Mouse (Mus musculus) liver, postnatal 0 days (tissue): ENCODE results near the gene Mfsd12.

ENCODE experiments used
- CTCF ChIP-seq: sonication (generic); IDR thresholded peaks from 2 replicates; pipeline ENCODE4 v1.5.1; 2016; ENCODE audit warnings: antibody characterized with exemption, low read depth
- EP300 ChIP-seq: IDR thresholded peaks from 2 replicates; pipeline ENCODE4 v1.6.1; 2016; ENCODE audit warnings: antibody characterized with exemption, low read depth, mild to moderate bottlenecking

DNA sequence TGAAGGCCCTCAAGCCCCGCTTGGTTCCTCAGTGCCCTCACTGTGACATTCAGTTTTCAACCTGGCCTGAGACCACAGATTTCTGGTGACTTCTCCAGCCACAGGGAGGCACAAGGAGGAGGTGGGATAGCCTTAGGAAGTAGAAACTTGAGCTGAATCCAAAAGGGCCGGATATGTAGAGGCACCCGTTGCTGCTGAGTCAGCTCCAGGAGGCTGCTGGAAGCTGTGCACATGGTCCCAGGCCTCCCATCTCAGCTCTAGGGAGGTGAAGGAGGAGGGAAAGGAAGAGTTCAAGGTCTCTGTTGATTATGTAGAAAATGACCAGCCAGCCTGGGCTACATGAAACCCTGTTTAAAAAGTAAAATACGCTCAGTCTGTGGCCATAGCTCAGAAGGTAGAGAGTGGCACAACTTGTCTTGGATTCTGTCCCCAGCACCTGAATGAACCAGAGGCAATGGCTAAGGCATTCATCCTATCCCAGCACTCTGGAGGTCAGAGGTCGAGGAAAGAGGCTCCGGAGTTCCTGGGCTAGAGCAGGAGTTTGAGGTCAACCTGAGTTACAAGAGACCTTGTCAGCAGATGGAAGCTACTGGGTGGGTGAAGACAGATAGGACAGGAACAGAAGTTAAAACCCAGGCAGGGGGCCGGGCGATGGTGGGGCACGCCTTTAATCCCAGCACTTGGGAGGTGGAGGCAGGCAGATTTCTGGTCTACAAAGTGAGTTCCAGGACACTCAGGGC is 2.4 kb upstream of the Mfsd12 start:
- TF ChIP-seq CTCF (no peak), EP300 (no peak)
